Mouse (Mus musculus): Measurements from ENCODE around the gene Slc4a7. TPM values are rescaled to one million over a fixed set of nuclear protein-coding genes. Genes with fewer than 3 reads are reported as not detected.

Gene Slc4a7
- 15.6 TPM for polyA plus RNA-seq (2012; fragmentation: generic; extraction: Trizol)

DNA sequence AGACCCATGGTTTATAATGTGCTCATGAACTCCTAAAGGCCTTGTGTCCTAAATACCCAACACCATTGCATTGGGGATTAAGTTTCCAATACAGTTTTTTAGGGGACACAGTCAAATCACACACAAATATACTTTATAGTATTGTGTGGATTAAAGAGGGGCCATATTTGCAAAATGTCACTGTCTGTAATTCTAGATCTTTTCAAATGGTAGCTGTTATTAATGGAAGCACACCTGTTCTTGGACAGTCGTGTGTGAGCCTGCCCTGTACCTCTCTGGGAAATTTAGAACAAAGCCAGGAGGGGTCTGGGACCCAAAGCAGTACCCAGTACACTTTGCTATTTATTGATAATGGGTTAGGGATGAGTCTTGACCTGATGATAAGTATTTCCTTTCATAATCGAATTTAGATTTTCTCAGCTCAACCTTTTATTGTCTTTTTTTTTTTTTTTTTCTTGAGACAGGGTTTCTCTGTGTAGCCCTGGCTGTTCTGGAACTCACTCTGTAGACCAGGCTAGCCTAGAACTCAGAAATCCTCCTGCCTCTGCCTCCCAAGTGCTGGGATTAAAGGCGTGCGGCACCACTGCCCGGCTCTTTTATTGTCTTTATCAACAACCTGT lies at the start of gene Slc4a7:
TSS of gene Slc4a7 (plus strand) at position 570 of the 620 bp plus-strand sequence.
- Histone ChIP-seq H3K79me2 (ENCODE audit: control insufficient read depth, insufficient read depth) (peaks cover 33% of the 10 kb centered on the region), H3K4me2 (ENCODE audit: low read depth) (peak within 1 kb of the TSS; percentile 99), H3K4me3 (peak within 1 kb of the TSS; percentile 61), H3K36me3 (ENCODE audit: control insufficient read depth, insufficient read depth) (no peaks in the 10 kb centered on the region), H3K27me3 (ENCODE audit: control insufficient read depth, insufficient read depth, insufficient read length) (no peaks in the 10 kb centered on the region), H3ac (ENCODE audit: control insufficient read depth, insufficient read length) (peak within 1 kb of the TSS; percentile 85)
- TF ChIP-seq TCF12 (IDR thresholded peaks at IDR 0.05; ENCODE audit: insufficient read depth, poor library complexity, severe bottlenecking) (no peak), POLR2A (IDR thresholded peaks at IDR 0.05; ENCODE audit: insufficient read length, low read depth) (no peak), MAX (IDR thresholded peaks at IDR 0.05; ENCODE audit: low read depth) (no peak), USF1 (IDR thresholded peaks at IDR 0.05; ENCODE audit: low read depth) (no peak), TCF3 (IDR thresholded peaks at IDR 0.05; ENCODE audit: insufficient read length, low read depth) (no peak), SRF (IDR thresholded peaks at IDR 0.05; ENCODE audit: control insufficient read depth, insufficient read length, low read depth) (no peak)

DNA sequence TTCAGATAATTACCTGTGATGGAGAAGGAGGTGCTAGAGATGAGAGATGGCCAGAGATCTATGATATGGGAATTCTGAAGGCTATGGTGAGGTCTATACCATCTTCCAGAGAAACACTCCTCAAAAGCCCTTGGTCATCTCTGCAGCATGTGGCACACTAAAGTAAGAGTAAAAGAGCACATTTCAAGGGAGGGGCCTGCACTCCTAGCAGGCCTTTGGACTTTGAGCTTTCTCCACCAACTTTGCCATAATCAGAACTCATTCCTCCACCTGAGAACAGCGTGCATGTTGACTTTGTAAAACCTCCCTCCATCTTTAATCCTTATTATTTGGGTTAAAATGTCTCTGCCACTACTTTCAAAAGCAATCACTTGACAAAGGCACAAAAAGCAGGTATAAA lies 31.5 kb upstream of the Slc4a7 start:
- Histone ChIP-seq H3ac (ENCODE audit: control insufficient read depth, insufficient read length) (no peak overlapping the region), H3K4me3 (no peak overlapping the region), H3K27me3 (ENCODE audit: control insufficient read depth, insufficient read depth, insufficient read length) (no peaks in the 10 kb centered on the region), H3K36me3 (ENCODE audit: control insufficient read depth, insufficient read depth) (no peaks in the 10 kb centered on the region), H3K4me2 (ENCODE audit: low read depth) (no peak overlapping the region), H3K79me2 (ENCODE audit: control insufficient read depth, insufficient read depth) (no peaks in the 10 kb centered on the region)
- TF ChIP-seq SRF (IDR thresholded peaks at IDR 0.05; ENCODE audit: control insufficient read depth, insufficient read length, low read depth) (no peak), CEBPB (IDR thresholded peaks at IDR 0.05; ENCODE audit: insufficient read depth, poor library complexity, severe bottlenecking) (no peak), TCF3 (IDR thresholded peaks at IDR 0.05; ENCODE audit: insufficient read length, low read depth) (no peak), USF1 (IDR thresholded peaks at IDR 0.05; ENCODE audit: low read depth) (no peak), MYOG (IDR thresholded peaks at IDR 0.05; ENCODE audit: control insufficient read depth in 1 of 3, insufficient read depth in 1 of 3, insufficient read length in 2 of 3, low read depth in 2 of 3) (no peak), POLR2A (IDR thresholded peaks at IDR 0.05; ENCODE audit: insufficient read length, low read depth) (no peak), MAX (IDR thresholded peaks at IDR 0.05; ENCODE audit: low read depth) (no peak), E2F4 (IDR thresholded peaks at IDR 0.05; ENCODE audit: insufficient read depth) (no peak), POLR2AphosphoS2 (IDR thresholded peaks at IDR 0.05; ENCODE audit: insufficient read length, low read depth) (no peak), TCF12 (IDR thresholded peaks at IDR 0.05; ENCODE audit: insufficient read depth, poor library complexity, severe bottlenecking) (no peak), REST (IDR thresholded peaks at IDR 0.05; ENCODE audit: insufficient read depth, insufficient read length) (no peak), MYOD1 (IDR thresholded peaks at IDR 0.05; ENCODE audit: control insufficient read depth in 1 of 3, insufficient read length in 2 of 3, low read depth in 2 of 3) (no peak)

DNA sequence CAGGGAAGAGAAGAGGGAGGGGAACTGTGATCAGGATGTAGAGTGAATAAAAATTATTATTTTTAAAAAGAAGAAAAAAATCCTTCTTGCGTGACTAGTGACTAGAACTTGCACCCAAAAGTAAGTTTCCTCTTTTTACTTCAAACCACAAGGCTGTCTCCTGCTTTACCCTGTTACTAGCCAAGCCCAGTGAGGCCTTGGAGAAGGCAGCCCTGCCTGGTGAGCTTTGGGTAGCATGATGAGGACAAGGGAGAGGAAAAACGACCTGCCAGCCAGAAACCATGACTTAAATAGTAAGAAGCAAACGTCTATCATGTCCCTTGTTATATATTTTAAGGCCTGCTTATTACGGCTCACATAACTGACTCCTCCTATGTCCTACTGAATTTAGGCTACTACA lies 20.5 kb upstream of the Slc4a7 start:
- Histone ChIP-seq H3K4me2 (ENCODE audit: low read depth) (no peak overlapping the region), H3K79me2 (ENCODE audit: control insufficient read depth, insufficient read depth) (no peaks in the 10 kb centered on the region), H3K4me3 (no peak overlapping the region), H3ac (ENCODE audit: control insufficient read depth, insufficient read length) (no peak overlapping the region), H3K27me3 (ENCODE audit: control insufficient read depth, insufficient read depth, insufficient read length) (no peaks in the 10 kb centered on the region), H3K36me3 (ENCODE audit: control insufficient read depth, insufficient read depth) (no peaks in the 10 kb centered on the region)
- no peak for TF ChIP-seq MYOG (IDR thresholded peaks at IDR 0.05; ENCODE audit: control insufficient read depth in 1 of 3, insufficient read depth in 1 of 3, insufficient read length in 2 of 3, low read depth in 2 of 3)
- no peak for TF ChIP-seq SRF (IDR thresholded peaks at IDR 0.05; ENCODE audit: control insufficient read depth, insufficient read length, low read depth)
- no peak for TF ChIP-seq REST (IDR thresholded peaks at IDR 0.05; ENCODE audit: insufficient read depth, insufficient read length)
- no peak for TF ChIP-seq TCF3 (IDR thresholded peaks at IDR 0.05; ENCODE audit: insufficient read length, low read depth)
- no peak for TF ChIP-seq POLR2AphosphoS2 (IDR thresholded peaks at IDR 0.05; ENCODE audit: insufficient read length, low read depth)
- TF ChIP-seq TCF12 (IDR thresholded peaks at IDR 0.05; ENCODE audit: insufficient read depth, poor library complexity, severe bottlenecking): no peak
- no peak for TF ChIP-seq E2F4 (IDR thresholded peaks at IDR 0.05; ENCODE audit: insufficient read depth)
- TF ChIP-seq MAX (IDR thresholded peaks at IDR 0.05; ENCODE audit: low read depth): no peak
- TF ChIP-seq MYOD1 (IDR thresholded peaks at IDR 0.05; ENCODE audit: control insufficient read depth in 1 of 3, insufficient read length in 2 of 3, low read depth in 2 of 3): no peak
- no peak for TF ChIP-seq USF1 (IDR thresholded peaks at IDR 0.05; ENCODE audit: low read depth)
- TF ChIP-seq POLR2A (IDR thresholded peaks at IDR 0.05; ENCODE audit: insufficient read length, low read depth): no peak
- no peak for TF ChIP-seq CEBPB (IDR thresholded peaks at IDR 0.05; ENCODE audit: insufficient read depth, poor library complexity, severe bottlenecking)

DNA sequence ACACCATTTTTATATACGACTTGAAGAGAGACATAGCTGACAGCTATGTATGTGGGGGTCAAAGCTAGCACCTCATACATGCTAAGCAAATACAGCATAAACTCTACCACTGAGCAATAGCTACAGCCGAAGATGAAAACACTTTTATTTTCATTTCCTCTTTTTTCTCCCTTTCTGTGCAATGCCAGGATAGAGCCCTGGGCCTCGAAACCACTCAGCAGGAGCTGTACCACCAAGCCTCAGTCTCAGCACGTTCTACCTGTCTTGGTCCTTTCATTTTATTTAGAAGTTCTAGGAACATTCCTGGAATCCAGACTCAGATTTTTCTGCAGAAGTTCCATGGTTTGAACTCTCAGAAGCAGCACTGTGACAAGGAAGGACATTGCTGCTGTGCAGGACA lies 17.3 kb upstream of the Slc4a7 start:
- Histone ChIP-seq H3K79me2 (ENCODE audit: control insufficient read depth, insufficient read depth) (no peaks in the 10 kb centered on the region), H3K27me3 (ENCODE audit: control insufficient read depth, insufficient read depth, insufficient read length) (no peaks in the 10 kb centered on the region), H3ac (ENCODE audit: control insufficient read depth, insufficient read length) (no peak overlapping the region), H3K36me3 (ENCODE audit: control insufficient read depth, insufficient read depth) (no peaks in the 10 kb centered on the region), H3K4me3 (no peak overlapping the region), H3K4me2 (ENCODE audit: low read depth) (no peak overlapping the region)
- TF ChIP-seq USF1 (IDR thresholded peaks at IDR 0.05; ENCODE audit: low read depth) (no peak), E2F4 (IDR thresholded peaks at IDR 0.05; ENCODE audit: insufficient read depth) (no peak)

DNA sequence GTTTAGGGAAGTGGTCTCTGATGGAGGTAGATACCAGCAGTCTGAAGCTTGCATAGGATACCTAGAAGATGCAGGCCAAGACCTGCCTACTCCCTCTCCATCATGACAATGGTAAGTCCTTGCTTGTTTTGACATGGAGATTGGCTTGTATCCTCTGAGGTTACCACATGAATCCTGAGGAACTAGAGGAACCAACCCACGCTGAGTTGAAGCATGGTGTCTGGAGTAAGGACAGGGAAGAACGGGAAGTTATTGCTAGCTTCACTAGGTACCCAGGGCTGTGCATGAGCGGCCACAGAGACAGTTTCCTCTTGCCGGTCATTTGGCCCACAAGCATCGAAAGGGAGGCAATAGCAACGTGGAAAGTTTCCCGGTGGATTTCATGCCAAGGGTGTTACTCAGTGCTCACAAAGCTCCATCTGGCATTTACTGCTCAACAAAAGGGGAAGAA lies 16.0 kb upstream of the Slc4a7 start:
- no peaks in the 10 kb centered on the region for H3K79me2 ChIP-seq (ENCODE audit: control insufficient read depth, insufficient read depth)
- no peaks in the 10 kb centered on the region for H3K36me3 ChIP-seq (ENCODE audit: control insufficient read depth, insufficient read depth)
- H3K4me3 ChIP-seq: no peak overlapping the region
- H3K4me2 ChIP-seq (ENCODE audit: low read depth): no peak overlapping the region
- TF ChIP-seq TCF12 (IDR thresholded peaks at IDR 0.05; ENCODE audit: insufficient read depth, poor library complexity, severe bottlenecking): no peak
- no peak for TF ChIP-seq USF1 (IDR thresholded peaks at IDR 0.05; ENCODE audit: low read depth)
- TF ChIP-seq MAX (IDR thresholded peaks at IDR 0.05; ENCODE audit: low read depth): no peak
- TF ChIP-seq CEBPB (IDR thresholded peaks at IDR 0.05; ENCODE audit: insufficient read depth, poor library complexity, severe bottlenecking): no peak
- TF ChIP-seq REST (IDR thresholded peaks at IDR 0.05; ENCODE audit: insufficient read depth, insufficient read length): no peak
- no peak for TF ChIP-seq E2F4 (IDR thresholded peaks at IDR 0.05; ENCODE audit: insufficient read depth)
- TF ChIP-seq POLR2A (IDR thresholded peaks at IDR 0.05; ENCODE audit: insufficient read length, low read depth): no peak
- no peak for TF ChIP-seq SRF (IDR thresholded peaks at IDR 0.05; ENCODE audit: control insufficient read depth, insufficient read length, low read depth)
- TF ChIP-seq MYOD1 (IDR thresholded peaks at IDR 0.05; ENCODE audit: control insufficient read depth in 1 of 3, insufficient read length in 2 of 3, low read depth in 2 of 3): no peak
- TF ChIP-seq POLR2AphosphoS2 (IDR thresholded peaks at IDR 0.05; ENCODE audit: insufficient read length, low read depth): no peak
- TF ChIP-seq MYOG (IDR thresholded peaks at IDR 0.05; ENCODE audit: control insufficient read depth in 1 of 3, insufficient read depth in 1 of 3, insufficient read length in 2 of 3, low read depth in 2 of 3): no peak
- no peak for TF ChIP-seq TCF3 (IDR thresholded peaks at IDR 0.05; ENCODE audit: insufficient read length, low read depth)
- no peaks in the 10 kb centered on the region for H3K27me3 ChIP-seq (ENCODE audit: control insufficient read depth, insufficient read depth, insufficient read length)
- no peak overlapping the region for H3ac ChIP-seq (ENCODE audit: control insufficient read depth, insufficient read length)

Measured in myocyte (in vitro differentiated cells).